Mouse (Mus musculus) neural tube, embryonic 14.5 days (tissue): Measurements from ENCODE around the gene Shox2. TPM values are rescaled to one million over a fixed set of nuclear protein-coding genes. Genes with fewer than 3 reads are reported as not detected.

ENCODE experiments used
- ATAC-seq: fragments of 200-750 bp; cut with Nextera tagmentation; 2 replicates; pipeline ENCODE4 v1.8.0; 2017; ENCODE audit warnings: low read depth, mild to moderate bottlenecking, moderate TSS enrichment, moderate library complexity
- H3K27ac ChIP-seq: fragments of 300-500 bp; sonication (generic); 2 replicates; pipeline ENCODE4 v1.5.1; 2014; ENCODE audit warnings: low read depth, mild to moderate bottlenecking, control low read depth, low read length, moderate library complexity, mixed read lengths
- H3K27me3 ChIP-seq: fragments of 300-500 bp; sonication (generic); 2 replicates; pipeline ENCODE4 v1.6.1; 2014; ENCODE audit warnings: low read length; ENCODE audit not compliant: control insufficient read depth, insufficient read depth
- H3K36me3 ChIP-seq: fragments of 300-500 bp; sonication (generic); 2 replicates; pipeline ENCODE4 v1.6.1; 2014; ENCODE audit warnings: low read length, mixed read lengths; ENCODE audit not compliant: control insufficient read depth, insufficient read depth
- H3K4me1 ChIP-seq: fragments of 300-500 bp; sonication (generic); 2 replicates; pipeline ENCODE4 v1.6.1; 2014; ENCODE audit warnings: low read length; ENCODE audit not compliant: control insufficient read depth, insufficient read depth
- H3K4me2 ChIP-seq: fragments of 300-500 bp; sonication (generic); 2 replicates; pipeline ENCODE4 v1.6.1; 2014; ENCODE audit warnings: mild to moderate bottlenecking, low read depth, low read length, control low read depth
- H3K4me3 ChIP-seq: fragments of 300-500 bp; sonication (generic); 2 replicates; pipeline ENCODE4 v1.5.1; 2014; ENCODE audit warnings: low read depth, low read length, control low read depth, mixed read lengths
- H3K9ac ChIP-seq: fragments of 300-500 bp; sonication (generic); replicated peaks from 2 replicates; pipeline ENCODE4 v1.6.1; 2014; ENCODE audit warnings: low read depth, mild to moderate bottlenecking, control low read depth, low read length, mixed read lengths
- H3K9me3 ChIP-seq: fragments of 300-500 bp; sonication (generic); 2 replicates; pipeline ENCODE4 v1.6.1; 2016; ENCODE audit warnings: low read length; ENCODE audit not compliant: control insufficient read depth
- WGBS: fragments of 180-500 bp; shearing (Covaris S2); extraction: QIAGEN DNeasy Blood & Tissue Kit; methylation state at CpG from one replicate; pipeline ENCODE4 v1.1.7; 2014; 5-methylcytosine and 5-hydroxymethylcytosine counted together
- polyA plus RNA-seq: library from polyadenylated mRNA; unstranded; fragments of >200 nt; fragmentation: Nextera tagmentation; extraction: Ambion mirVana; gene quantifications from 2 replicates; pipeline ENCODE4 v1.2.1, GENCODE M21; 2014

The Shox2 gene
- polyA plus RNA-seq: 10.4 and 10.6 TPM in 2 replicates

GRCm38 (mm10) chr3:66981706-66982105 lies at the start of gene Shox2:
Gene Shox2 (minus strand): TSS chr3:66981771.
- Histone ChIP-seq H3K9ac (peak within 1 kb of the TSS; percentile 32; the same call in 1 of the 2 replicates), H3K36me3 (no peaks in the 10 kb centered on the region), H3K27me3 (peaks cover 49% of the 10 kb centered on the region), H3K9me3 (no peaks in the 10 kb centered on the region), H3K4me1 (peaks cover 12% of the 10 kb centered on the region; the same call in 1 of the 2 replicates), H3K27ac (no peak within 1 kb of the TSS), H3K4me3 (peak within 1 kb of the TSS; percentile 30), H3K4me2 (peak within 1 kb of the TSS; percentile 54)
- WGBS: 0% methylated on average over 15 of the region's 15 CpGs
- no peak for ATAC-seq

- Histone ChIP-seq H3K27ac (no peak overlapping the region), H3K4me1 (no peaks in the 10 kb centered on the region), H3K9ac (no peak overlapping the region), H3K36me3 (peaks cover 8% of the 10 kb centered on the region; the same call in 1 of the 2 replicates), H3K27me3 (no peaks in the 10 kb centered on the region), H3K4me3 (no peak overlapping the region), H3K4me2 (no peak overlapping the region), H3K9me3 (no peaks in the 10 kb centered on the region)
- 93% methylated on average over 1 of the region's 1 CpGs for WGBS
- ATAC-seq: no peak
Observed at GRCm38 (mm10) chr3:66996820-66997219, 15.2 kb upstream of the Shox2 start.

- peaks cover 20% of the 10 kb centered on the region for H3K27me3 ChIP-seq
Observed at GRCm38 (mm10) chr3:66986287-66986560, 4.7 kb upstream of the Shox2 start.

GRCm38 (mm10) chr3:66985539-66986286 lies 4.1 kb upstream of the Shox2 start:
- Histone ChIP-seq H3K9me3 (no peaks in the 10 kb centered on the region), H3K27me3 (peaks cover 25% of the 10 kb centered on the region), H3K9ac (peak overlapping the region; percentile 64), H3K36me3 (no peaks in the 10 kb centered on the region), H3K4me1 (peaks cover 12% of the 10 kb centered on the region; the same call in 1 of the 2 replicates), H3K4me3 (peak overlapping the region; percentile 65), H3K4me2 (peak overlapping the region; percentile 57), H3K27ac (no peak overlapping the region)
- under 1% methylated on average over 60 of the region's 60 CpGs for WGBS
- ATAC-seq: peak; percentile 96

More at GRCm38 (mm10) chr3:66986287-66986560, 4.7 kb upstream of the Shox2 start:
- 6% methylated on average over 1 of the region's 1 CpGs for WGBS
- peak overlapping the region; percentile 57 for H3K4me2 ChIP-seq
- no peaks in the 10 kb centered on the region for H3K36me3 ChIP-seq
- H3K27ac ChIP-seq: no peak overlapping the region
- peaks cover 9% of the 10 kb centered on the region; the same call in 1 of the 2 replicates for H3K4me1 ChIP-seq
- H3K4me3 ChIP-seq: peak overlapping the region; percentile 65
- no peak for ATAC-seq
- peak overlapping the region; percentile 64 for H3K9ac ChIP-seq
- H3K9me3 ChIP-seq: no peaks in the 10 kb centered on the region

- WGBS: 17% methylated on average over 3 of the region's 3 CpGs
- Histone ChIP-seq H3K9ac (no peak overlapping the region), H3K9me3 (no peaks in the 10 kb centered on the region), H3K4me2 (no peak overlapping the region), H3K4me3 (no peak overlapping the region), H3K36me3 (no peaks in the 10 kb centered on the region), H3K27ac (no peak overlapping the region), H3K27me3 (peaks cover 39% of the 10 kb centered on the region), H3K4me1 (peaks cover 12% of the 10 kb centered on the region; the same call in 1 of the 2 replicates)
- no peak for ATAC-seq
Observed at GRCm38 (mm10) chr3:66983481-66983880, 1.9 kb upstream of the Shox2 start.

GRCm38 (mm10) chr3:66982181-66982911 lies 775 bp upstream of the Shox2 start:
- H3K27ac ChIP-seq: no peak overlapping the region
- H3K4me3 ChIP-seq: peak overlapping the region; percentile 20; the same call in 1 of the 2 replicates
- no peak overlapping the region for H3K9ac ChIP-seq
- H3K4me2 ChIP-seq: peak overlapping the region; percentile 26; the same call in 1 of the 2 replicates
- H3K27me3 ChIP-seq: peaks cover 44% of the 10 kb centered on the region
- H3K9me3 ChIP-seq: no peaks in the 10 kb centered on the region
- H3K36me3 ChIP-seq: no peaks in the 10 kb centered on the region
- peaks cover 12% of the 10 kb centered on the region; the same call in 1 of the 2 replicates for H3K4me1 ChIP-seq
- no peak for ATAC-seq
- WGBS: under 1% methylated on average over 29 of the region's 29 CpGs

- ATAC-seq: peak; percentile 8; the same call in 1 of the 2 replicates
- under 1% methylated on average over 25 of the region's 62 CpGs for WGBS
- peak within 1 kb of the TSS; percentile 54 for H3K4me2 ChIP-seq
- H3K36me3 ChIP-seq: no peaks in the 10 kb centered on the region
- peak within 1 kb of the TSS; percentile 32; the same call in 1 of the 2 replicates for H3K9ac ChIP-seq
- no peaks in the 10 kb centered on the region for H3K9me3 ChIP-seq
- H3K27me3 ChIP-seq: peaks cover 51% of the 10 kb centered on the region
- peak within 1 kb of the TSS; percentile 30 for H3K4me3 ChIP-seq
- H3K27ac ChIP-seq: no peak within 1 kb of the TSS
- peaks cover 12% of the 10 kb centered on the region; the same call in 1 of the 2 replicates for H3K4me1 ChIP-seq
Observed at GRCm38 (mm10) chr3:66981101-66981661, 390 bp downstream of the Shox2 start, which contains the start of gene Rsrc1. Gene Rsrc1 (plus strand): TSS chr3:66981390.

GRCm38 (mm10) chr3:66980111-66980975 lies 1.2 kb downstream of the Shox2 start:
- ATAC-seq: no peak
- peaks cover 12% of the 10 kb centered on the region; the same call in 1 of the 2 replicates for H3K4me1 ChIP-seq
- peak overlapping the region; percentile 30 for H3K4me3 ChIP-seq
- H3K4me2 ChIP-seq: peak overlapping the region; percentile 54
- no peak overlapping the region for H3K27ac ChIP-seq
- H3K27me3 ChIP-seq: peaks cover 56% of the 10 kb centered on the region
- peak overlapping the region; percentile 32; the same call in 1 of the 2 replicates for H3K9ac ChIP-seq
- WGBS: 2% methylated on average over 29 of the region's 29 CpGs
- H3K36me3 ChIP-seq: no peaks in the 10 kb centered on the region
- no peaks in the 10 kb centered on the region for H3K9me3 ChIP-seq
